Mouse (Mus musculus) neural tube, embryonic 11.5 days (tissue): ENCODE data around the gene Lrch1. TPM values are rescaled to one million over a fixed set of nuclear protein-coding genes. Genes with fewer than 3 reads are reported as not detected.
A peak's percentile ranks its signal among the peaks of the same experiment; 100 is the strongest.

ENCODE experiments used
- ATAC-seq: fragments of 200-750 bp; cut with Nextera tagmentation; 2 replicates; pipeline ENCODE4 v1.8.0; 2017; ENCODE audit warnings: moderate number of reproducible peaks, mild to moderate bottlenecking, moderate TSS enrichment, moderate library complexity; ENCODE audit not compliant: insufficient read depth, low FRiP score, low TSS enrichment
- DNase-seq: peaks from one replicate; pipeline ENCODE4 v3.0.0-alpha.2; 2015; ENCODE audit warnings: low spot score
- H3K27ac ChIP-seq: fragments of 300-500 bp; sonication (generic); 2 replicates; pipeline ENCODE4 v1.5.1; 2014; ENCODE audit warnings: low read depth, mild to moderate bottlenecking, low read length
- H3K27me3 ChIP-seq: fragments of 300-500 bp; sonication (generic); 2 replicates; pipeline ENCODE4 v1.6.1; 2014; ENCODE audit warnings: mild to moderate bottlenecking, low read length, mixed read lengths; ENCODE audit not compliant: control insufficient read depth, insufficient read depth
- H3K36me3 ChIP-seq: fragments of 300-500 bp; sonication (generic); 2 replicates; pipeline ENCODE4 v1.6.1; 2014; ENCODE audit warnings: mild to moderate bottlenecking, low read length, moderate library complexity, mixed read lengths; ENCODE audit not compliant: control insufficient read depth, insufficient read depth
- H3K4me1 ChIP-seq: fragments of 300-500 bp; sonication (generic); 2 replicates; pipeline ENCODE4 v1.6.1; 2014; ENCODE audit warnings: low read length, mixed read lengths; ENCODE audit not compliant: control insufficient read depth, insufficient read depth
- H3K4me2 ChIP-seq: fragments of 300-500 bp; sonication (generic); 2 replicates; pipeline ENCODE4 v1.6.1; 2014; ENCODE audit warnings: low read depth, mild to moderate bottlenecking, moderate library complexity
- H3K4me3 ChIP-seq: fragments of 300-500 bp; sonication (generic); 2 replicates; pipeline ENCODE4 v1.5.1; 2014; ENCODE audit warnings: low read depth, low read length
- H3K9ac ChIP-seq: fragments of 300-500 bp; sonication (generic); 2 replicates; pipeline ENCODE4 v1.6.1; 2014; ENCODE audit warnings: mild to moderate bottlenecking, low read length
- H3K9me3 ChIP-seq: fragments of 300-500 bp; sonication (generic); 2 replicates; pipeline ENCODE4 v1.6.1; 2016; ENCODE audit warnings: low read length; ENCODE audit not compliant: control insufficient read depth
- WGBS: fragments of 180-500 bp; shearing (Covaris S2); extraction: QIAGEN DNeasy Blood & Tissue Kit; methylation state at CpG from one replicate; pipeline ENCODE4 v1.1.7; 2014; 5-methylcytosine and 5-hydroxymethylcytosine counted together
- polyA plus RNA-seq: library from polyadenylated mRNA; unstranded; fragments of >200 nt; fragmentation: Nextera tagmentation; extraction: Ambion mirVana; gene quantifications from 2 replicates; pipeline ENCODE4 v1.2.1, GENCODE M21; 2014

Gene Lrch1
- 8.6 and 12.2 TPM in 2 replicates for polyA plus RNA-seq

DNA sequence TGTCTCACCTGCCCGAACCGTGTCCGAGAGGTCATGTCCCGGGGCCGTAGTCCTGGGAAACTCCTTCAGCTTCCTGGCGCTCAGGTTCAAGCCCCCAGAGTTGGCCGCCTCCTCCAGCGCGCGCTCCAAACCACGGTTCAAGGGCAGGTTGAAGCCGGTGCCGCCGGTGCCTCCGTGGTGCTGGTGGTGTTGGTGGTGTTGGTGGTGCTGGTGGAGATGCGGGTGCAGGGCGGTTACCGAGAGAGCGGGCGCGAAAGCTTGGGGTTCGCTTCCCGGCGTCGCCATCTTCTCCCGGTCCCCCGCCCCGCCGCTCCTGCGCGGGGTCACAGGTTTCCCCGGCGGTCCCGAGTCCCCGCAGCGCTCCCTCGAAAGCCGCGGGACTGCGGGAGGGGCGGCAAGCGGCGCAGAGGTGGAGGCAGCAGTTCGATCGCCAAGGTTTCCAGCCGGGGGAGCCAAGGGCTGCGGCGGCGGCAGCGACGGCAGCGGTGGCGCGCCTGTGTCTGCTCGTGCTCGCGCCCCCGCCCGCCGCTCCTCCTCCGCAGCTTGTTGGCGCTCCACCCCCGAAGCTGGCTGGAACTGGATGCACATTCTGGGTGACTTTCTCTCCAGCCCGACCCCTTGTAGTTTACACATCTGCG is at the start of gene Lrch1:
Gene Lrch1 (minus strand): TSS at position 501 of the 638 bp plus-strand sequence.
- no peaks in the 10 kb centered on the region for H3K9me3 ChIP-seq
- H3K4me3 ChIP-seq, result peak within 1 kb of the TSS; percentile 79
- peak; percentile 88 for DNase-seq
- WGBS, result under 1% methylated on average over 55 of the region's 65 CpGs
- H3K4me2 ChIP-seq, result peak within 1 kb of the TSS; percentile 50
- H3K9ac ChIP-seq, result peak within 1 kb of the TSS; percentile 82
- H3K36me3 ChIP-seq, result no peaks in the 10 kb centered on the region
- H3K27me3 ChIP-seq, result no peaks in the 10 kb centered on the region
- peak; percentile 56 for ATAC-seq
- H3K4me1 ChIP-seq, result peaks cover 3% of the 10 kb centered on the region; the same call in 1 of the 2 replicates
- peak within 1 kb of the TSS; percentile 58; the same call in 1 of the 2 replicates for H3K27ac ChIP-seq

DNA sequence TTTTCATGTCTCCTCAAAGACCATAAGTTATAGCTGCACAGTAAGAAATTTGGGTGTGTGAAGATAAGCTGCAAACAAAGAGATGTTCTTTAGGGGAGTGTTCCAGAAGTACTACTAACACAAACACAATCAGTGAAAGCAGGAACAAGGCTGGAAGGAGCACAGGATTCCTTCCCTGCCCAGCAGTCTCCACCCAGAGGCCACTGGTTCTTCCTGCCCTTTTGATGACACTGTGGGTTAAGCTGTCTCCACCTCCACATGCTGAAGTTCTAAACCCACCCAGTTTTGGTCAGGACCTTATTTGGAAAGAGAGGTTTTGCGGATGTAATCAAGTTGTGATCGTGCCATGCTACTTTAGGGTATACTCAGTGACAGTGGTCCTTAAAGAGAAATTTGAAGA is 49.4 kb upstream of the Lrch1 start:
- no peaks in the 10 kb centered on the region for H3K27me3 ChIP-seq
- DNase-seq (no peak), ATAC-seq (no peak)
- H3K9me3 ChIP-seq, result no peaks in the 10 kb centered on the region
- no peaks in the 10 kb centered on the region for H3K36me3 ChIP-seq
- H3K4me2 ChIP-seq, result no peak overlapping the region
- no peaks in the 10 kb centered on the region for H3K4me1 ChIP-seq
- H3K4me3 ChIP-seq, result no peak overlapping the region
- H3K9ac ChIP-seq, result no peak overlapping the region
- WGBS, result 93% methylated on average over 2 of the region's 2 CpGs
- no peak overlapping the region for H3K27ac ChIP-seq

GRCm38 (mm10) chr14:74996556-74996955 is 48.9 kb upstream of the Lrch1 start:
- Histone ChIP-seq H3K4me2 (no peak overlapping the region), H3K9me3 (no peaks in the 10 kb centered on the region), H3K36me3 (no peaks in the 10 kb centered on the region), H3K4me3 (no peak overlapping the region), H3K27ac (no peak overlapping the region), H3K9ac (no peak overlapping the region), H3K4me1 (no peaks in the 10 kb centered on the region), H3K27me3 (no peaks in the 10 kb centered on the region)
- no peak for DNase-seq
- WGBS, result 43% methylated on average over 3 of the region's 3 CpGs
- no peak for ATAC-seq

DNA sequence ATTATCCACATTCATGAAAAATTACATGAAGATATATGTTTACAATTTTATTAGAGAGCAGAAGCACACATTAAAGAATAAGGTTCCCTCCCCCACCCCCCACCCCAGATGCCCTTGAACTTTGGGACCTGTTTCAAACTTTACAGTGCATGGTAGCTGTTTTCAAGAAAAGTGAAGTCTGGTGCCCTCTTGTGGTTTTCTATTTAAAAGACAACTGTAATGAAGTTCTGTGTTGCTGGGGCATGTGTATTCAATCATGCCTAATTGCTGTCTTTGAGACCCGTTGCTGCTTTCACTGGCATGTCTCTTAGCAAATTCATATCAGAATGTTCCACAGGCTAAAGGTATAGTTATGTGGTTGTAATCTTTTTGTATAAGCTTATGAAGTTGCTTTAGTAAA is 42.8 kb upstream of the Lrch1 start:
- no peak overlapping the region for H3K27ac ChIP-seq
- no peaks in the 10 kb centered on the region for H3K36me3 ChIP-seq
- no peaks in the 10 kb centered on the region for H3K4me1 ChIP-seq
- H3K4me2 ChIP-seq, result no peak overlapping the region
- no peaks in the 10 kb centered on the region for H3K9me3 ChIP-seq
- H3K27me3 ChIP-seq, result no peaks in the 10 kb centered on the region
- DNase-seq (peak; percentile 28), ATAC-seq (no peak)
- 13% methylated on average over 1 of the region's 1 CpGs for WGBS
- no peak overlapping the region for H3K4me3 ChIP-seq
- H3K9ac ChIP-seq, result no peak overlapping the region

- H3K36me3 ChIP-seq, result no peaks in the 10 kb centered on the region
- no peak for ATAC-seq
- DNase-seq, result no peak
Observed at GRCm38 (mm10) chr14:74989909-74990308, 42.2 kb upstream of the Lrch1 start.

GRCm38 (mm10) chr14:74989322-74989721 is 41.6 kb upstream of the Lrch1 start:
- Histone ChIP-seq H3K9me3 (no peaks in the 10 kb centered on the region), H3K27me3 (no peaks in the 10 kb centered on the region), H3K4me2 (no peak overlapping the region), H3K36me3 (no peaks in the 10 kb centered on the region), H3K27ac (no peak overlapping the region), H3K4me3 (no peak overlapping the region), H3K4me1 (no peaks in the 10 kb centered on the region), H3K9ac (no peak overlapping the region)
- DNase-seq (no peak), ATAC-seq (no peak)
- 52% methylated on average over 4 of the region's 4 CpGs for WGBS

More at GRCm38 (mm10) chr14:74989909-74990308, 42.2 kb upstream of the Lrch1 start:
- H3K27me3 ChIP-seq, result no peaks in the 10 kb centered on the region
- H3K27ac ChIP-seq, result no peak overlapping the region
- no peak overlapping the region for H3K4me3 ChIP-seq
- no peaks in the 10 kb centered on the region for H3K4me1 ChIP-seq
- WGBS, result 86% methylated on average over 4 of the region's 4 CpGs
- H3K9ac ChIP-seq, result no peak overlapping the region
- no peak overlapping the region for H3K4me2 ChIP-seq
- no peaks in the 10 kb centered on the region for H3K9me3 ChIP-seq

DNA sequence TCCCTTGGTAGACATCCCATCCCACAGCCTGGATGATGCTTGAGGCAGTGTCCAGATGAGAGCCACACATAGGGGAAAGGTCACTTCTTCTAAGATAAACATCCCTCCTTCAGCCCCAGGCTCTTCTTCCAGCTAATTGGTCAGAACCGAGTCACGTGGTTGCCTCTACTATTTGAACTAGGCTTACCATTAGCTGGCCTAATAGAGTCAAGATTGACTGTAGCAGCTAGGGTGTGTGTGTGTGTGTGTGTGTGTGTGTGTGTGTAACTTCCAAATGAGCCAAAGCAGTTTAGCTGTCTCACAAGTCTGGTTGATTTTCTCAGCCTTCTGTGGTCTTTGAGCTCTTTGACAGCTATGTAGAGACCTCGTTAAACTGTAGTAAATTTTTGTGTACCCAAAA is 38.9 kb upstream of the Lrch1 start:
- WGBS, result 82% methylated on average over 3 of the region's 3 CpGs

GRCm38 (mm10) chr14:74985658-74986057 is 38.0 kb upstream of the Lrch1 start:
- no peak overlapping the region for H3K4me2 ChIP-seq
- ATAC-seq, result no peak
- no peak overlapping the region for H3K4me3 ChIP-seq
- DNase-seq, result no peak
- no peaks in the 10 kb centered on the region for H3K36me3 ChIP-seq
- H3K27ac ChIP-seq, result no peak overlapping the region
- H3K9me3 ChIP-seq, result no peaks in the 10 kb centered on the region
- H3K4me1 ChIP-seq, result no peaks in the 10 kb centered on the region
- H3K9ac ChIP-seq, result no peak overlapping the region
- 66% methylated on average over 4 of the region's 4 CpGs for WGBS
- no peaks in the 10 kb centered on the region for H3K27me3 ChIP-seq

More for the DNA sequence above, 38.9 kb upstream of the Lrch1 start:
- ATAC-seq (no peak), DNase-seq (no peak)
- Histone ChIP-seq H3K9me3 (no peaks in the 10 kb centered on the region), H3K27me3 (no peaks in the 10 kb centered on the region), H3K27ac (no peak overlapping the region), H3K4me3 (no peak overlapping the region), H3K4me1 (no peaks in the 10 kb centered on the region), H3K9ac (no peak overlapping the region), H3K36me3 (no peaks in the 10 kb centered on the region), H3K4me2 (no peak overlapping the region)

DNA sequence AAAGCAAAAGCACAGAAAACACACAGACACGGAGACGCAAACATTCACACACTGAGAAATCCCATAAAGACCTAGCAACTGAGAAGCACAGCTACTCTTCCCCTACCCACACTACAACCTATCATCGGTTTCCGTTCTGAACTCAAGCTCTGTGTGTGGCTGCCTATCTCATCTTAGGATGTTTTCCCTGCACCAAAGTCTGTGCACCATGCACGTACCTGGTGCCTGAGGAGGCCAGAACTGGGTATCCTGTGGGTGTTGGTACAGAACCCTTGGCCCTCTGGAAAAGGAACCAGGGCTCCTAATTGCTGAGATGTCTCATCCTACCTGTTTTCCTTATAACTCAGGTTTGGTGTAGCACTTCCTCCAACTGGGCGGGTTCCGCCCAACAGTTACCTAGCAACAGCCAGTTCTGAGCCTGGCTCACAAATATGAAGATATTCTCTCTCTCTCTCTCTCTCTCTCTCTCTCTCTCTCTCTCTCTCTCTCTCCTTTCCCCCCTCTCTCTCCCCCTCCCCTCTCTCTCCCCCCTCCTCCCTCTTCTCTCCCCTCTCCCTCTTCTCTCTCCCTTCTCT is 37.2 kb upstream of the Lrch1 start:
- no peak for DNase-seq
- WGBS, result 76% methylated on average over 7 of the region's 7 CpGs
- no peak overlapping the region for H3K4me2 ChIP-seq
- H3K4me3 ChIP-seq, result no peak overlapping the region
- H3K9ac ChIP-seq, result no peak overlapping the region
- H3K9me3 ChIP-seq, result no peaks in the 10 kb centered on the region
- no peaks in the 10 kb centered on the region for H3K27me3 ChIP-seq
- H3K4me1 ChIP-seq, result no peaks in the 10 kb centered on the region
- ATAC-seq, result no peak
- no peaks in the 10 kb centered on the region for H3K36me3 ChIP-seq
- no peak overlapping the region for H3K27ac ChIP-seq
